In genomic region chr12:72664735-72665337, GRCm38 (mm10) we compare ENCODE assay signal across 8 mouse cellular contexts. TPM values are rescaled to one million over a fixed set of nuclear protein-coding genes. Genes with fewer than 3 reads are reported as not detected.
DNase-seq lines count a peak whose midpoint lies in the region; ATAC-seq and TF ChIP-seq lines count a peak whose summit lies in the region.

Gene Dhrs7, minus strand, starts transcription at chr12:72664909.

- peak within 1 kb of the TSS; percentile 3 for H3ac ChIP-seq in myocyte (ENCODE audit: control insufficient read depth, insufficient read length)

- ATAC-seq in heart, embryonic 13.5 days (ENCODE audit: extremely low read depth, insufficient number of reproducible peaks, low FRiP score, low TSS enrichment), result peak; percentile 89
- peak; percentile 94 for ATAC-seq in liver, embryonic 11.5 days (replicated peaks; ENCODE audit: low FRiP score)

- peak; percentile 90 for DNase-seq in CD4-positive, CD25-positive, alpha-beta regulatory T cell, adult 2 months (ENCODE audit: low read depth, low spot score)
- DNase-seq in fat pad, adult 2 months (ENCODE audit: extremely low read depth, low read depth, low spot score), result peak; percentile 75
- peak; percentile 90 for DNase-seq in kidney, postnatal 10 days
- peak; percentile 82 for DNase-seq in liver, embryonic 11.5 days (ENCODE audit: low spot score)
- DNase-seq in splenic B cell, adult 2 months (ENCODE audit: low read depth, low spot score), result peak; percentile 77

- WGBS in heart, embryonic 13.5 days, result under 1% methylated on average over 33 of the region's 33 CpGs
- 1% methylated on average over 33 of the region's 33 CpGs for WGBS in liver, embryonic 11.5 days

- peak within 1 kb of the TSS; percentile 88 for H3K4me2 ChIP-seq in heart, embryonic 13.5 days
- peak within 1 kb of the TSS; percentile 97 for H3K4me2 ChIP-seq in liver, embryonic 11.5 days
- peak within 1 kb of the TSS; percentile 99 for H3K4me2 ChIP-seq in myocyte (ENCODE audit: low read depth)

- peak within 1 kb of the TSS; percentile 89 for H3K9ac ChIP-seq in heart, embryonic 13.5 days
- peak within 1 kb of the TSS; percentile 66 for H3K9ac ChIP-seq in liver, embryonic 11.5 days (ENCODE audit: low read depth, low read length)

- peak within 1 kb of the TSS; percentile 86 for H3K27ac ChIP-seq in brown adipose tissue, adult 24 weeks (replicated peaks; ENCODE audit: low read depth, low read length)
- peak within 1 kb of the TSS; percentile 94 for H3K27ac ChIP-seq in heart, embryonic 13.5 days (replicated peaks)
- 0 out of 2 replicates have a peak within 1 kb of the TSS, but pooled peaks have one; percentile 11 for H3K27ac ChIP-seq in liver, embryonic 11.5 days (ENCODE audit: low read depth, low read length)

- peak; percentile 98 for TF ChIP-seq POLR2A in myocyte (IDR thresholded peaks at IDR 0.05; ENCODE audit: insufficient read length, low read depth)

- peak within 1 kb of the TSS; percentile 78 for H3K4me3 ChIP-seq in brown adipose tissue, adult 24 weeks (ENCODE audit: insufficient read depth, low read depth, low read length)
- peak within 1 kb of the TSS; percentile 79 for H3K4me3 ChIP-seq in heart, embryonic 13.5 days
- H3K4me3 ChIP-seq in liver, embryonic 11.5 days (ENCODE audit: low read depth, low read length), result peak within 1 kb of the TSS; percentile 66
- H3K4me3 ChIP-seq in myocyte, result peak within 1 kb of the TSS; percentile 82

- H3K4me1 ChIP-seq in brown adipose tissue, adult 24 weeks (ENCODE audit: control insufficient read depth, insufficient read depth, insufficient read length, low read length), result peaks cover 12% of the 10 kb centered on the region
- H3K4me1 ChIP-seq in heart, embryonic 13.5 days, result peaks cover 32% of the 10 kb centered on the region
- peaks cover 4% of the 10 kb centered on the region; the same call in 1 of the 2 replicates for H3K4me1 ChIP-seq in liver, embryonic 11.5 days (replicated peaks; ENCODE audit: control insufficient read depth, insufficient read depth, low read length)

- H3K27me3 ChIP-seq in heart, embryonic 13.5 days (replicated peaks), result no peaks in the 10 kb centered on the region
- H3K27me3 ChIP-seq in liver, embryonic 11.5 days (replicated peaks; ENCODE audit: control insufficient read depth, insufficient read depth, low read length), result no peaks in the 10 kb centered on the region
- no peaks in the 10 kb centered on the region for H3K27me3 ChIP-seq in myocyte (ENCODE audit: control insufficient read depth, insufficient read depth, insufficient read length)
- H3K27me3 ChIP-seq in splenic B cell, adult 2 months (ENCODE audit: control insufficient read depth, insufficient read depth, low read length, poor library complexity, severe bottlenecking), result no peaks in the 10 kb centered on the region

- H3K79me2 ChIP-seq in myocyte (ENCODE audit: control insufficient read depth, insufficient read depth), result peaks cover 5% of the 10 kb centered on the region

- no peaks in the 10 kb centered on the region for H3K36me3 ChIP-seq in heart, embryonic 13.5 days
- H3K36me3 ChIP-seq in liver, embryonic 11.5 days (ENCODE audit: control insufficient read depth, insufficient read depth, low read length), result no peaks in the 10 kb centered on the region
- no peaks in the 10 kb centered on the region for H3K36me3 ChIP-seq in myocyte (ENCODE audit: control insufficient read depth, insufficient read depth)
- H3K36me3 ChIP-seq in splenic B cell, adult 2 months (ENCODE audit: control insufficient read depth, insufficient read depth, low read length, poor library complexity, severe bottlenecking), result no peaks in the 10 kb centered on the region

- no peaks in the 10 kb centered on the region for H3K9me3 ChIP-seq in heart, embryonic 13.5 days
- no peaks in the 10 kb centered on the region for H3K9me3 ChIP-seq in liver, embryonic 11.5 days (ENCODE audit: control insufficient read depth, low read length)

TF ChIP-seq in myocyte, 11 proteins besides CTCF, POLR2A, EP300 and RAD21:
- TF ChIP-seq MYOD1 (IDR thresholded peaks at IDR 0.05; ENCODE audit: control insufficient read depth in 1 of 3, insufficient read length in 2 of 3, low read depth in 2 of 3), result peak in 1 of 3 experiments; percentile 18
- TF ChIP-seq MYOG (IDR thresholded peaks at IDR 0.05; ENCODE audit: control insufficient read depth in 1 of 3, insufficient read depth in 1 of 3, insufficient read length in 2 of 3, low read depth in 2 of 3), result peak in 1 of 3 experiments; percentile 49
- no peak for TF ChIP-seq USF1 (IDR thresholded peaks at IDR 0.05; ENCODE audit: low read depth)
- no peak for TF ChIP-seq TCF12 (IDR thresholded peaks at IDR 0.05; ENCODE audit: insufficient read depth, poor library complexity, severe bottlenecking)
- TF ChIP-seq REST (IDR thresholded peaks at IDR 0.05; ENCODE audit: insufficient read depth, insufficient read length), result no peak
- no peak for TF ChIP-seq E2F4 (IDR thresholded peaks at IDR 0.05; ENCODE audit: insufficient read depth)
- peak; percentile 31 for TF ChIP-seq MAX (IDR thresholded peaks at IDR 0.05; ENCODE audit: low read depth)
- peak; percentile 97 for TF ChIP-seq POLR2AphosphoS2 (IDR thresholded peaks at IDR 0.05; ENCODE audit: insufficient read length, low read depth)
- TF ChIP-seq SRF (IDR thresholded peaks at IDR 0.05; ENCODE audit: control insufficient read depth, insufficient read length, low read depth), result no peak
- TF ChIP-seq TCF3 (IDR thresholded peaks at IDR 0.05; ENCODE audit: insufficient read length, low read depth), result no peak
- TF ChIP-seq CEBPB (IDR thresholded peaks at IDR 0.05; ENCODE audit: insufficient read depth, poor library complexity, severe bottlenecking), result peak; percentile 97
TF ChIP-seq in myocyte: peak in this region for 5.

RNA-seq across cellular contexts. Expression of gene Dhrs7, which starts in this region (rescaled TPM):
- polyA plus RNA-seq in brown adipose tissue, adult 24 weeks (2012; ENCODE audit: insufficient read depth, insufficient read length, missing spikeins), result 377 and 379 TPM in 2 replicates
- polyA plus RNA-seq in heart, embryonic 13.5 days (2015; fragmentation: Nextera tagmentation; extraction: Ambion mirVana), result 53.1 and 58.7 TPM in 2 replicates
- polyA plus RNA-seq in liver, embryonic 11.5 days (2014; fragmentation: Nextera tagmentation; extraction: Ambion mirVana), result 12.6 and 13.7 TPM in 2 replicates
- polyA plus RNA-seq in myocyte (2012; fragmentation: generic; extraction: Trizol), result 111 TPM

Comparison
In these comparisons a context has a peak if more than half of its experiments do, and no peak if none do; other contexts are left out.
1. Peak in every context shown above with its lines: DNase-seq, ATAC-seq, H3K4me3 ChIP-seq and H3K27ac ChIP-seq.
2. H3K27ac ChIP-seq: peak in every context shown above with its lines; median percentile 94 in heart, embryonic 13.5 days; 86 in brown adipose tissue, adult 24 weeks; 11 in liver, embryonic 11.5 days.